Mouse (Mus musculus) liver, embryonic 14.5 days (tissue): ENCODE measurements around the gene Tns1.

ENCODE experiments used
- CTCF ChIP-seq: IDR thresholded peaks from 2 replicates; pipeline ENCODE4 v1.5.1; 2016; ENCODE audit warnings: antibody characterized with exemption, low read depth, control low read depth
- EP300 ChIP-seq: IDR thresholded peaks from 2 replicates; pipeline ENCODE4 v1.6.1; 2016; ENCODE audit warnings: antibody characterized with exemption, low read depth

DNA sequence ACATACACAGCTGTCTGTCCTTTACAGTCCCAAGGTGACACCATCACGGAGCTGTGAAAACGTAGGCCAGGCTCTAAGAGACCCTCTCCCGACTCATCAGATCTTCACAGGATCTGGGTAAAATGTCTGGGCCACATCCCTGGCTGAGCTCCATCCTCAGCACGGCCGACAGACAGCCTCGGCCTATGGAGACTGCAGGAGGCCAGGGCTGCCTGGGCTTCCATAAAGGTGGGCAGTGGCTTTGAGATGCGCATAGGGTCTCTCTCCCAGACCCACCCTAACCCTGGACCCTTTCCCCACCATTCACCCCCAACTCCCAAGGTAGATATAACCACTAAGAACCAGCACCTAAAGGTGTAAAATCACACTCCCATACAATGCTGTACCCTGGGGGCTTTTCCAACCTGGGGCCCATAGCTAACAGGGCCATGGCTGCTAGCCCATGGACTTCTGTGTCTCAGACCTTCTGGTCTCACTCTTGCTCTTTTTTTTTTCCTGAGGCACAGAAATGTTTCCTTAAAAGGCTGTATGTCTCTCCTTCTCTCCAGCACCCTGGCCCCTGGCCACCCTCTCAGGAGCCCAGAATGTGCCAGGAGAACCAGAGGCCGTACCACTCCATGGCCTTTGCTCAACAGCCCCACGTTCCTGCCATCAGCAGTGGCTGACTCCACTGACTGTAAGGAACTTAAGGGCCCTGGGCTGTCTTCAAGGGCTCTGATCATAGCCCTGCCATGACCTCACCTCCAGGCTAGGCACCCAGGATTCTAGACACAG lies 106.7 kb downstream of the Tns1 start:
- TF ChIP-seq CTCF (no peak), EP300 (no peak)
